Mouse (Mus musculus) lung, adult 2 months (tissue): ENCODE measurements around the gene Rnf185. TPM values are rescaled to one million over a fixed set of nuclear protein-coding genes. Genes with fewer than 3 reads are reported as not detected.

Experiments used
- DNase-seq: peaks from one replicate; pipeline ENCODE4 v3.0.0; 2022
- H3K4me1 ChIP-seq: fragments of 200-500 bp; 2 replicates; pipeline ENCODE4 v1.6.1; 2011; ENCODE audit warnings: low read length; ENCODE audit not compliant: control insufficient read depth, insufficient read depth
- H3K4me3 ChIP-seq: fragments of 200-500 bp; replicated peaks from 2 replicates; pipeline ENCODE3; 2011; ENCODE audit warnings: low read depth, mild to moderate bottlenecking, control low read depth, low read length; ENCODE audit errors: extremely low read depth
- CTCF ChIP-seq: fragments of 200-500 bp; IDR thresholded peaks from 2 replicates; pipeline ENCODE4 v1.5.1; 2011; ENCODE audit warnings: mild to moderate bottlenecking, low read length, control low read depth; ENCODE audit not compliant: insufficient read depth
- POLR2A ChIP-seq: fragments of 200-500 bp; IDR thresholded peaks from 2 replicates; pipeline ENCODE4 v1.6.1; 2011; ENCODE audit warnings: low read depth, mild to moderate bottlenecking, control low read depth, low read length, borderline replicate concordance; ENCODE audit errors: extremely low read depth
- WGBS: fragments of 180-500 bp; shearing (Covaris S2); methylation state at CpG from one replicate; pipeline ENCODE4 v1.1.7; 2018; 5-methylcytosine and 5-hydroxymethylcytosine counted together
- polyA plus RNA-seq: library from polyadenylated mRNA; depleted of rRNA; stranded (reverse); fragments of >200 nt; gene quantifications from 2 replicates; pipeline ENCODE4 v1.2.3, GENCODE M21; 2012; rRNA removed

The Rnf185 gene
- polyA plus RNA-seq, result 25.6 and 36.4 TPM in 2 replicates

DNA sequence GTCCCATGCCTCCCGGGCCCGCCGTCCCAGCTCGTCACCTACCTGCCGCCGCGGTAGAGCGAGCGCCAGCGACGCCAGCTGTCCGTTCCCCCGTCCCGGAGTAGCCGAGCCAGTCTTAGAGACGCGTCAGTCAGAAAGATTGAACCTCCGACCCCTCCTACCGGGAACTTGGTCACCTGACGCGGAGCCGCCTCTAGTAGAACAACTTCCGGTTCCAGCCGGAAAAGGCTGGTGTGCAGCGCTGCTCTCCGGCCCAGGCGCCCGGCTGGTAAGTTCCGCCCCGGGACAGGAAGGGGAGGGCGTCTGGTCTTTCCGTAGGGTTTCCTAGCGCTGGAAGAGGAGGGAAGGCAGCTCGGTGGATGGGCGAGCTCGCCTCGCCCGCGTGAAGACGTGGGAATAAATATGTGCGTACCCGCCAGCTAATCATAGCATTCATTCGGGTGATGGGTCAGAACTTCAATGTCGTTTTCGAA lies at the start of gene Rnf185:
Gene Rnf185 (minus strand): TSS at position 197 of the 473 bp plus-strand sequence.
- peak; percentile 91 for DNase-seq

GRCm38 (mm10) chr11:3497296-3497695 lies 45.1 kb upstream of the Rnf185 start:
- DNase-seq, result no peak
- no peaks in the 10 kb centered on the region for H3K4me1 ChIP-seq
- 100% methylated on average over 1 of the region's 1 CpGs for WGBS
- no peak for TF ChIP-seq POLR2A
- no peak for TF ChIP-seq CTCF
- H3K4me3 ChIP-seq, result no peak overlapping the region

More for the DNA sequence above, at the start of gene Rnf185:
- TF ChIP-seq POLR2A (peak; percentile 87; the same call in 1 of the 2 replicates), CTCF (no peak)
- under 1% methylated on average over 45 of the region's 45 CpGs for WGBS
- Histone ChIP-seq H3K4me1 (peaks cover 9% of the 10 kb centered on the region), H3K4me3 (peak within 1 kb of the TSS; percentile 90)

GRCm38 (mm10) chr11:3496756-3497155 lies 44.6 kb upstream of the Rnf185 start:
- no peak for TF ChIP-seq CTCF
- no peak for TF ChIP-seq POLR2A
- WGBS, result 56% methylated on average over 5 of the region's 5 CpGs
- DNase-seq, result no peak
- no peaks in the 10 kb centered on the region for H3K4me1 ChIP-seq
- H3K4me3 ChIP-seq, result no peak overlapping the region

GRCm38 (mm10) chr11:3495496-3495895 lies 43.3 kb upstream of the Rnf185 start:
- no peak for TF ChIP-seq CTCF
- no peak for TF ChIP-seq POLR2A
- 65% methylated on average over 14 of the region's 14 CpGs for WGBS
- DNase-seq, result no peak

GRCm38 (mm10) chr11:3494857-3495256 lies 42.7 kb upstream of the Rnf185 start:
- no peaks in the 10 kb centered on the region for H3K4me1 ChIP-seq
- DNase-seq, result no peak
- WGBS, result 80% methylated on average over 17 of the region's 17 CpGs
- TF ChIP-seq CTCF, result no peak
- TF ChIP-seq POLR2A, result no peak
- H3K4me3 ChIP-seq, result no peak overlapping the region

More at GRCm38 (mm10) chr11:3495496-3495895, 43.3 kb upstream of the Rnf185 start:
- Histone ChIP-seq H3K4me1 (no peaks in the 10 kb centered on the region), H3K4me3 (no peak overlapping the region)

GRCm38 (mm10) chr11:3492748-3493147 lies 40.6 kb upstream of the Rnf185 start:
- Histone ChIP-seq H3K4me3 (no peak overlapping the region), H3K4me1 (no peaks in the 10 kb centered on the region)
- 72% methylated on average over 4 of the region's 4 CpGs for WGBS
- TF ChIP-seq POLR2A, result no peak
- TF ChIP-seq CTCF, result no peak
- no peak for DNase-seq

GRCm38 (mm10) chr11:3489036-3489435 lies 36.9 kb upstream of the Rnf185 start:
- H3K4me3 ChIP-seq, result no peak overlapping the region
- 44% methylated on average over 5 of the region's 5 CpGs for WGBS
- no peak for DNase-seq
- TF ChIP-seq POLR2A, result no peak
- H3K4me1 ChIP-seq, result no peaks in the 10 kb centered on the region

DNA sequence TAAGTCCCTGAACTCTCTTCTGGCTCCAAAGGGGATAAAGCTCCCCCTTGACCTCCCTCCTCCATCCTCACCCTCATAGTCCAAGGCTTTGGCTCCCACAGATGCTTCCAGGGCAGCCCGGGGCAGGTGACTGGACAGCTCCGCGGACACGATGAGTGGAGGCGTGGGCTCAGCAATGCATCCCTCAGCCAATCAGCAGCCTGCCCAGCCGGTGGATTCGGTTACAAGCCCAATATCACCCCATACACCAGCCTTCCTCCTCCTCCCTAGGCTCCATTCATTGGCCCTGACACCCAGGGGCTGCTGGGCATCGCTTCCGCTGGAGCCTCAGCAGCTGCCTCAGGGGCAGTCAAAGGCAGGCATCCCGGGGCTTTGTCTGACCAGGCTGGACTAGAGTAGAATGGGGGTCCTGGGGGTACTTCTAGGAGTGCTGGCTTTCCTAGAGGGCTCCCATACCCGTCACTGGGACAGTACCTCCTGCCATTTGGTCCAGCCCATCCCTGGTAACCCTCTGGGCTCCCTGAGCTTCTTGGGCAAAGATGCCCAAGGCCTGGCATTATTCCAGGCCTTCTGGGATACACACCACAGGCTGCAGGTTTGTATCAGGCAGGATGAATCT lies 35.9 kb upstream of the Rnf185 start, which contains the start of gene Pla2g3:
Gene Pla2g3 (plus strand): TSS at position 333 of the 619 bp plus-strand sequence.
- no peaks in the 10 kb centered on the region for H3K4me1 ChIP-seq
- no peak for TF ChIP-seq CTCF
- TF ChIP-seq POLR2A, result no peak
- DNase-seq, result no peak
- H3K4me3 ChIP-seq, result no peak within 1 kb of the TSS
- WGBS, result 28% methylated on average over 11 of the region's 11 CpGs

DNA sequence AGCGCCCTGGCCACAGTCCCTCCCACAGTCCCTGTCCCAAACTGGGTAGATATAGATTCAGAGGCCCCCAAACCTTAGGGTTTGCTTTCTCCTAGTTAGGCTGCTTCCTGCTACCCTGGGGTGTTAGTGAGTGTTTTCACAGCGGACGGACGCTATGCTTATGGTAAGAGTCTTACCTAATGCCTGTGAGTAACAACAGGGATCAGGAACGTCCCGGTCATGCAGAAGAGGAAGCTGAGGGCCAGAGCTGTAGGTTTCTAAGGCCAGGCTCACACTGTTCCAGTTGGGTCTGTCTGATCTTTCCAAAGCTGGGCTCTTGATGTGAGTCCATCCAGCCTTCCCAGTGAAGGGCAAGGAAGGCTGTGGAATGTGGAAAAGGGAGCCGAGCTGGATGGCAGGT lies 34.2 kb upstream of the Rnf185 start:
- DNase-seq, result no peak
- no peak overlapping the region for H3K4me3 ChIP-seq
- 59% methylated on average over 7 of the region's 7 CpGs for WGBS
- TF ChIP-seq POLR2A, result no peak
- TF ChIP-seq CTCF, result no peak
- H3K4me1 ChIP-seq, result no peaks in the 10 kb centered on the region
